Mouse (Mus musculus) liver, postnatal 0 days (tissue): ENCODE data around the gene Fxyd6.

Experiments
- CTCF ChIP-seq: sonication (generic); IDR thresholded peaks from 2 replicates; pipeline ENCODE4 v1.5.1; 2016; ENCODE audit warnings: antibody characterized with exemption, low read depth
- EP300 ChIP-seq: IDR thresholded peaks from 2 replicates; pipeline ENCODE4 v1.6.1; 2016; ENCODE audit warnings: antibody characterized with exemption, low read depth, mild to moderate bottlenecking

- TF ChIP-seq EP300 (no peak), CTCF (no peak)
These were observed 48.0 kb upstream of the Fxyd6 start for GRCm38 (mm10) chr9:45321946-45322430.
